Mouse (Mus musculus) kidney, adult 2 months (tissue): ENCODE results near the gene Gm21190.
"Not testable (repeated sequence)": the region's sequence is repeated elsewhere in the genome, so short reads cannot be mapped to it uniquely, and the experiment has no call there.

Experiments
- CTCF ChIP-seq: fragments of 200-500 bp; conservative IDR thresholded peaks from 2 replicates; pipeline ENCODE4 v1.5.1; 2011; ENCODE audit warnings: low read depth, mild to moderate bottlenecking, control low read depth, low read length, moderate library complexity, mixed read lengths; ENCODE audit not compliant: insufficient read depth, insufficient read length
- POLR2A ChIP-seq: fragments of 200-500 bp; IDR thresholded peaks from one replicate; pipeline ENCODE4 v1.6.1; 2011; ENCODE audit warnings: low read depth, low read length, control low read depth

DNA sequence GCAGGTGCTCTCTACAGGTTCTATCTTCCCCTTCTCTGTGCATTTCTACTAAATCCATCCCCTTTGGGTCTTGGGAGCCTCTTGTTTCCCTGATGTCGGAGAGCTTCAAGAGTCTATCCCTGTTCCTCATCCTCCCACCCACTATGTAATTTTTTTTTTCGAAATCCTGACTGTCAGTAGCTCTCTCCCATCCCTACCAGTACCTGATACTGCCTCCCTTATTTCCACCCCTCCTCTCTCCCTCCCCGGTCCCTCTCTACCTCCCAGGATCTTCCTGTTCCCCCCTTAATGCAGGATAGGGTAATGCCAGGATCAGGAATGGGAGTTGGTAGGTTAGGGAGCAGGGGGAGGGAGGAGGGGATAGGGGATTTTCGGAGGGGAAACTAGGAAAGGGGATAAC, 45.4 kb downstream of the Gm21190 start:
- not testable (repeated sequence) for TF ChIP-seq CTCF, POLR2A
